In the genomic region with DNA sequence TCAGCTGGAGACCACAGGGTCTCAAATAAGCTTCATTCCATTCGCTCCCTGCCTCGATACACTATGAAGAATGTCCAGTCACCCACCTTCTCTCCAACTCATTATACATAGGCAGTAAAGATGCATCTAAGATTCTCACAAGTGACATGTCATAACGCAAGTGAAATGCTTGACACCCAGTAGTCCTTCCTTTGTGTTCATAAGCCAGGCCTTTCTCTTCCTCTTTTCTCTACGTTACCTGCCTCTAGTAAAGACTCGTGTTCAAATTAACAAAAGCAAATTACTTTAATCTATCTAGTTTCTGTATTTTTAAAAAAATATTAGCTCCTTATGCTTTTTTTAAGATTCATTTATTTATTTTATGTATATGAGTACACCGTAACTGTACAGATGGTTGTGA, we compare ENCODE assay signal across 23 mouse cellular contexts. TPM values are rescaled to one million over a fixed set of nuclear protein-coding genes. Genes with fewer than 3 reads are reported as not detected.
DNase-seq lines count a peak whose midpoint lies in the region; ATAC-seq and TF ChIP-seq lines count a peak whose summit lies in the region.
"Had no signal": no experiment of that assay in that cellular context is flagged by ENCODE, and none has a peak within 500 bp of the region (broad histone marks: within the 10 kb centered on the region; RNA-seq: fewer than 3 reads in every experiment).

No protein-coding gene starts in this region.

- no peak overlapping the region for H3K4me2 ChIP-seq in midbrain, embryonic 11.5 days
- no peak overlapping the region for H3K4me2 ChIP-seq in midbrain, embryonic 14.5 days (ENCODE audit: low read length)
- H3K4me2 ChIP-seq in hindbrain, embryonic 12.5 days (replicated peaks) = no peak overlapping the region
- H3K4me2 ChIP-seq: embryonic facial prominence, embryonic 12.5 days; embryonic facial prominence, embryonic 15.5 days; heart, embryonic 11.5 days; hindbrain, embryonic 14.5 days had no signal

- intact Hi-C loops in heart, adult 2 months (cut with DNase I) = no loop called here

- TF ChIP-seq EP300 in MEL (IDR thresholded peaks at IDR 0.05; ENCODE audit: low read depth in 1 of 2, low read length in 2 of 2) = no peak
- TF ChIP-seq EP300 in heart, adult 2 months (IDR thresholded peaks at IDR 0.05; ENCODE audit: insufficient read depth, low read depth, low read length) = no peak

- H3K9me3 ChIP-seq in midbrain, embryonic 11.5 days (ENCODE audit: control insufficient read depth, low read length) = no peaks in the 10 kb centered on the region
- H3K9me3 ChIP-seq in midbrain, embryonic 14.5 days (ENCODE audit: control insufficient read depth, low read length) = no peaks in the 10 kb centered on the region
- no peaks in the 10 kb centered on the region for H3K9me3 ChIP-seq in MEL (replicated peaks; ENCODE audit: insufficient read depth, low read length)
- no peaks in the 10 kb centered on the region for H3K9me3 ChIP-seq in hindbrain, embryonic 12.5 days (replicated peaks)
- H3K9me3 ChIP-seq: embryonic facial prominence, embryonic 12.5 days; embryonic facial prominence, embryonic 15.5 days; G1E; hindbrain, embryonic 10.5 days had no signal

- no peak for ATAC-seq in midbrain, embryonic 11.5 days (ENCODE audit: low FRiP score)
- ATAC-seq in midbrain, embryonic 14.5 days (ENCODE audit: low FRiP score, low TSS enrichment) = no peak
- ATAC-seq in hindbrain, embryonic 12.5 days (ENCODE audit: low FRiP score) = no peak
- ATAC-seq: forebrain, embryonic 14.5 days; forebrain, postnatal 0 days; inflammation-experienced regulatory T-cells, adult 6 months had no signal

- H3K27me3 ChIP-seq in midbrain, embryonic 11.5 days (ENCODE audit: control insufficient read depth, insufficient read depth, low read length) = no peaks in the 10 kb centered on the region
- no peaks in the 10 kb centered on the region for H3K27me3 ChIP-seq in midbrain, embryonic 14.5 days (ENCODE audit: control insufficient read depth, insufficient read depth, low read length)
- no peaks in the 10 kb centered on the region for H3K27me3 ChIP-seq in MEL (ENCODE audit: control insufficient read depth in 1 of 2, insufficient read depth in 2 of 2, low read length in 2 of 2)
- no peaks in the 10 kb centered on the region for H3K27me3 ChIP-seq in splenic B cell, adult 2 months (ENCODE audit: control insufficient read depth, insufficient read depth, low read length, poor library complexity, severe bottlenecking)
- no peaks in the 10 kb centered on the region for H3K27me3 ChIP-seq in hindbrain, embryonic 12.5 days
- H3K27me3 ChIP-seq in heart, adult 2 months (ENCODE audit: control insufficient read depth, insufficient read depth, low read length) = no peaks in the 10 kb centered on the region
- H3K27me3 ChIP-seq: embryonic facial prominence, embryonic 12.5 days; embryonic facial prominence, embryonic 15.5 days had no signal

- TF ChIP-seq CTCF in MEL (IDR thresholded peaks at IDR 0.05 in 2 of 3, conservative IDR thresholded peaks at IDR 0.05 in 1 of 3; ENCODE audit: control insufficient read depth in 1 of 3, insufficient read depth in 1 of 3, low read depth in 2 of 3, low read length in 3 of 3, poor library complexity in 1 of 3, severe bottlenecking in 1 of 3) = no peak
- no peak for TF ChIP-seq CTCF in heart, adult 2 months (IDR thresholded peaks at IDR 0.05)

- no peak overlapping the region for H3K4me3 ChIP-seq in midbrain, embryonic 11.5 days (ENCODE audit: low read depth, low read length)
- H3K4me3 ChIP-seq in midbrain, embryonic 14.5 days (replicated peaks; ENCODE audit: low read depth, low read length) = no peak overlapping the region
- H3K4me3 ChIP-seq in MEL (ENCODE audit: control insufficient read depth in 1 of 2, insufficient read depth in 1 of 2, low read depth in 2 of 2, low read length in 2 of 2) = no peak overlapping the region
- H3K4me3 ChIP-seq in hindbrain, embryonic 12.5 days = no peak overlapping the region
- H3K4me3 ChIP-seq in heart, adult 2 months = no peak overlapping the region
- H3K4me3 ChIP-seq: embryonic facial prominence, embryonic 12.5 days; embryonic facial prominence, embryonic 15.5 days; gastrocnemius, adult 2 months; hindbrain, embryonic 10.5 days had no signal

- no peaks in the 10 kb centered on the region for H3K4me1 ChIP-seq in midbrain, embryonic 11.5 days (ENCODE audit: control insufficient read depth, insufficient read depth, low read length)
- H3K4me1 ChIP-seq in midbrain, embryonic 14.5 days (ENCODE audit: control insufficient read depth, insufficient read depth, low read length) = peaks cover 3% of the 10 kb centered on the region; the same call in 1 of the 2 replicates
- H3K4me1 ChIP-seq in MEL (ENCODE audit: control insufficient read depth in 1 of 2, insufficient read depth in 2 of 2, low read length in 2 of 2) = peaks cover 13 to 41% of the 10 kb centered on the region in 2 experiments
- peaks cover 4% of the 10 kb centered on the region; the same call in 1 of the 2 replicates for H3K4me1 ChIP-seq in hindbrain, embryonic 12.5 days
- H3K4me1 ChIP-seq in heart, adult 2 months (ENCODE audit: control insufficient read depth, insufficient read depth, low read length) = peaks cover 3% of the 10 kb centered on the region
- H3K4me1 ChIP-seq: embryonic facial prominence, embryonic 12.5 days had no signal

- DNase-seq in midbrain, embryonic 11.5 days (ENCODE audit: low spot score, missing footprints) = peak; percentile 8
- DNase-seq in midbrain, embryonic 14.5 days = no peak
- peak; percentile 56 for DNase-seq in MEL (ENCODE audit: low read depth, low spot score)
- DNase-seq in splenic B cell, adult 2 months (ENCODE audit: low read depth, low spot score) = peak; percentile 53
- DNase-seq in heart, adult 2 months = no peak
- DNase-seq: adrenal gland, adult 2 months; adrenal gland, postnatal 14 days; cerebellum, adult 11 months; cerebellum, adult 2 months; cerebellum, adult 9-11 months; cerebellum, postnatal 25 days; forebrain, postnatal 0 days; gastrocnemius, adult 2 months; gastrocnemius, postnatal 14 days had no signal

- H3K36me3 ChIP-seq in midbrain, embryonic 11.5 days (ENCODE audit: control insufficient read depth, insufficient read depth, low read length) = no peaks in the 10 kb centered on the region
- H3K36me3 ChIP-seq in midbrain, embryonic 14.5 days (ENCODE audit: control insufficient read depth, insufficient read depth, low read length) = no peaks in the 10 kb centered on the region
- peaks cover 0 to 42% of the 10 kb centered on the region in 2 experiments; a peak in 2 of 4 replicates for H3K36me3 ChIP-seq in MEL (ENCODE audit: control insufficient read depth in 1 of 2, insufficient read depth in 2 of 2, low read length in 2 of 2)
- H3K36me3 ChIP-seq in splenic B cell, adult 2 months (ENCODE audit: control insufficient read depth, insufficient read depth, low read length, poor library complexity, severe bottlenecking) = no peaks in the 10 kb centered on the region
- H3K36me3 ChIP-seq in hindbrain, embryonic 12.5 days = no peaks in the 10 kb centered on the region
- no peaks in the 10 kb centered on the region for H3K36me3 ChIP-seq in heart, adult 2 months (ENCODE audit: control insufficient read depth, insufficient read depth, low read length)
- H3K36me3 ChIP-seq: embryonic facial prominence, embryonic 12.5 days; embryonic facial prominence, embryonic 15.5 days; G1E; hindbrain, embryonic 10.5 days had no signal

- H3K9ac ChIP-seq in midbrain, embryonic 11.5 days (ENCODE audit: low read length) = no peak overlapping the region
- no peak overlapping the region for H3K9ac ChIP-seq in midbrain, embryonic 14.5 days (replicated peaks; ENCODE audit: low read length)
- H3K9ac ChIP-seq in MEL (ENCODE audit: control insufficient read depth, low read depth, low read length, poor library complexity, severe bottlenecking) = no peak overlapping the region
- no peak overlapping the region for H3K9ac ChIP-seq in hindbrain, embryonic 12.5 days
- H3K9ac ChIP-seq in heart, adult 2 months (ENCODE audit: low read depth, low read length) = no peak overlapping the region
- H3K9ac ChIP-seq: embryonic facial prominence, embryonic 12.5 days; embryonic facial prominence, embryonic 15.5 days; forebrain, postnatal 0 days; hindbrain, embryonic 14.5 days had no signal

- no peak overlapping the region for H3K27ac ChIP-seq in midbrain, embryonic 11.5 days (ENCODE audit: low read depth, low read length)
- H3K27ac ChIP-seq in midbrain, embryonic 14.5 days (replicated peaks; ENCODE audit: low read depth, low read length) = no peak overlapping the region
- H3K27ac ChIP-seq in MEL (ENCODE audit: control insufficient read depth, low read depth, low read length) = no peak overlapping the region
- no peak overlapping the region for H3K27ac ChIP-seq in hindbrain, embryonic 12.5 days
- no peak overlapping the region for H3K27ac ChIP-seq in heart, adult 2 months
- H3K27ac ChIP-seq: embryonic facial prominence, embryonic 12.5 days; embryonic facial prominence, embryonic 15.5 days; hindbrain, embryonic 10.5 days; hindbrain, embryonic 14.5 days had no signal

- peaks cover 33% of the 10 kb centered on the region; the same call in 1 of the 2 replicates for H3K79me2 ChIP-seq in MEL (ENCODE audit: control insufficient read depth, insufficient read depth, low read length, poor library complexity)
- no peaks in the 10 kb centered on the region; the same call in 1 of the 2 replicates for H3K79me2 ChIP-seq in heart, adult 2 months (replicated peaks; ENCODE audit: control insufficient read depth, insufficient read depth, low read length)

- TF ChIP-seq POLR2A in MEL (IDR thresholded peaks at IDR 0.05; ENCODE audit: control insufficient read depth in 1 of 2, insufficient read depth in 1 of 2, low read depth in 1 of 2, low read length in 2 of 2, poor library complexity in 1 of 2) = no peak
- no peak for TF ChIP-seq POLR2A in heart, adult 2 months (IDR thresholded peaks at IDR 0.05; ENCODE audit: insufficient read depth, low read depth, low read length)

- no peak for TF ChIP-seq RAD21 in MEL (IDR thresholded peaks at IDR 0.05; ENCODE audit: low read depth, low read length)

- WGBS in midbrain, embryonic 11.5 days = 91% methylated on average over 6 of the region's 6 CpGs
- WGBS in midbrain, embryonic 14.5 days = 94% methylated on average over 6 of the region's 6 CpGs
- WGBS in hindbrain, embryonic 12.5 days = 93% methylated on average over 6 of the region's 6 CpGs
- WGBS in heart, adult 2 months = 95% methylated on average over 6 of the region's 6 CpGs

TF ChIP-seq in MEL, 35 proteins besides CTCF, POLR2A, EP300 and RAD21 (continues in another document):
- TF ChIP-seq TBP (IDR thresholded peaks at IDR 0.05; ENCODE audit: low read depth, low read length) (no peak), SIN3A (IDR thresholded peaks at IDR 0.05; ENCODE audit: low read length) (no peak), GABPA (IDR thresholded peaks at IDR 0.05; ENCODE audit: low read depth, low read length) (no peak)

RNA-seq across cellular contexts. Expression of a gene that starts 59.8 kb away (rescaled TPM):
- polyA plus RNA-seq in midbrain, embryonic 11.5 days (2014; fragmentation: Nextera tagmentation; extraction: Ambion mirVana) = 5.7 and 6.2 TPM in 2 replicates
- 10.7 and 12.2 TPM in 2 replicates for polyA plus RNA-seq in midbrain, embryonic 14.5 days (2014; fragmentation: Nextera tagmentation; extraction: Ambion mirVana)
- 26.0 and 30.9 TPM in 2 replicates for total RNA-seq in MEL (2012; rRNA removed)
- 10 to 100 TPM; 38.8 to 87.0 TPM for polyA plus RNA-seq in MEL (2012; ENCODE audit: insufficient read depth in 1 of 2, insufficient read length in 2 of 2, low read depth in 1 of 2, low replicate concordance in 2 of 2, missing spikeins in 1 of 2)
- polyA plus RNA-seq in hindbrain, embryonic 12.5 days (2016; fragmentation: Nextera tagmentation; extraction: Ambion mirVana) = 12.7 and 15.5 TPM in 2 replicates
- total RNA-seq in heart, adult 2 months (2021) = 1 to 10 TPM; 3.5 to 5.0 TPM
- polyA plus RNA-seq in heart, adult 2 months (2012; rRNA removed) = 1.3 and 1.9 TPM in 2 replicates

Comparison
In these comparisons a context has a peak if more than half of its experiments do, and no peak if none do; other contexts are left out.
1. DNase-seq: peak in midbrain, embryonic 11.5 days (single experiment), MEL (single experiment) and splenic B cell, adult 2 months (single experiment); none in midbrain, embryonic 14.5 days (single experiment) and heart, adult 2 months (0 of 2).